19 mouse cellular contexts compared by ENCODE assay signal in the genomic region with DNA sequence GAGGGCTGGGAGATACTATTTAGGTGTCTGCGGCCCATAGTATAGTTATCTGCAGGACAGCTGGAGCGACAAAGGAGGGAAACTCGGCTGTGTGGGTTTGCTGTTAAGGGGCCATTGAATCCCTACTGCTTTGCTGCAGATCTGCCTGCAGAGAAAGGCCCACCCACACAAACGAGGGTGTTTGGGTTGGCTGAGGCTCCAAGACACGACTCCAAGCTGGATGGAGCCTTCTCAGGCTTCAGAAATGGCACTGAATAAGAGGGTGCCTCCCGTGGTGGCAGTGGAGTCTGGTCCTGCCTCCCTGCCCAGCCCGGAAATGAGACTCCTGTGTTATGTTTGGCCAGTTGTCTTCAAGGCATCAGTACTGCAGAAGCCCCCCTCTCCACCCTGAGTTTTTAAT. TPM values are rescaled to one million over a fixed set of nuclear protein-coding genes. Genes with fewer than 3 reads are reported as not detected.
DNase-seq lines count a peak whose midpoint lies in the region; ATAC-seq lines count a peak whose summit lies in the region.
"Had no signal": no experiment of that assay in that cellular context is flagged by ENCODE, and none has a peak within 500 bp of the region (broad histone marks: within the 10 kb centered on the region; RNA-seq: fewer than 3 reads in every experiment).

No protein-coding gene starts in this region.

- intact Hi-C loops in left cerebral cortex, postnatal 4 days (cut with DNase I), result no loop called here
- intact Hi-C loops in left cerebral cortex, postnatal 14 days (cut with DNase I), result no loop called here

- no peak for DNase-seq in frontal cortex, postnatal 14 days (ENCODE audit: low spot score in 2 of 2)
- DNase-seq in left cerebral cortex, adult 11 months (ENCODE audit: low spot score), result peak; percentile 33
- DNase-seq in left cerebral cortex, postnatal 4 days, result no peak
- peak; percentile 44 to 71 for DNase-seq in left cerebral cortex, postnatal 14 days (ENCODE audit: low spot score in 2 of 2)
- peak; percentile 57 to 71 for DNase-seq in right cerebral cortex, postnatal 36 days (ENCODE audit: low spot score in 2 of 2)
- DNase-seq in lung, postnatal 14 days, result no peak
- DNase-seq: adrenal gland, postnatal 36 days; cerebellum, adult 11-12 months; cerebellum, postnatal 10 days; gastrocnemius, postnatal 10 days; kidney, adult 2 months; lung, adult 18-20 months; lung, postnatal 10 days; thymus, postnatal 25 days had no signal

- ATAC-seq in frontal cortex, adult (ENCODE audit: low TSS enrichment), result peak; percentile 98
- ATAC-seq: inflammation-experienced regulatory T-cells, adult 6 months; liver, embryonic 12.5 days had no signal

RNA-seq across cellular contexts. Expression of a gene that starts 12.5 kb away (rescaled TPM):
- 100 to 1,000 TPM; 555 to 571 TPM for total RNA-seq in left cerebral cortex, postnatal 4 days (2021)
- total RNA-seq in left cerebral cortex, postnatal 14 days (2021), result 100 to 1,000 TPM; 866 to 932 TPM

RNA-seq across cellular contexts. Expression of a gene that starts 16.1 kb away (rescaled TPM):
- 100 to 1,000 TPM; 107 to 111 TPM for total RNA-seq in left cerebral cortex, postnatal 4 days (2021)
- total RNA-seq in left cerebral cortex, postnatal 14 days (2021), result 100 to 1,000 TPM; 216 to 232 TPM

RNA-seq across cellular contexts. Expression of a gene that starts 20.1 kb away (rescaled TPM):
- 10 to 100 TPM; 10.1 to 11.9 TPM for total RNA-seq in left cerebral cortex, postnatal 4 days (2021)
- 1 to 10 TPM; 1.8 to 2.5 TPM for total RNA-seq in left cerebral cortex, postnatal 14 days (2021)
- total RNA-seq: gastrocnemius, postnatal 10 days; granulocyte monocyte progenitor cell, adult 5-6 weeks had no signal

RNA-seq across cellular contexts. Expression of a gene that starts 51.8 kb away (rescaled TPM):
- 1 to 10 TPM; 1.2 TPM for total RNA-seq in left cerebral cortex, postnatal 4 days (2021)
- total RNA-seq in left cerebral cortex, postnatal 14 days (2021), result 1 to 10 TPM; 2.0 to 2.2 TPM
- total RNA-seq: granulocyte monocyte progenitor cell, adult 5-6 weeks; megakaryocyte progenitor cell, adult 5-6 weeks had no signal

Comparison
In these comparisons a context has a peak if more than half of its experiments do, and no peak if none do; other contexts are left out.
1. DNase-seq: peak in left cerebral cortex, adult 11 months (single experiment), left cerebral cortex, postnatal 14 days (2 of 2) and right cerebral cortex, postnatal 36 days (2 of 2); none in frontal cortex, postnatal 14 days (0 of 2), left cerebral cortex, postnatal 4 days (single experiment) and lung, postnatal 14 days (single experiment).